Mouse (Mus musculus) frontal cortex, adult 2 months (tissue): ENCODE data around the gene Copz1. TPM values are rescaled to one million over a fixed set of nuclear protein-coding genes. Genes with fewer than 3 reads are reported as not detected.

Experiments
- DNase-seq, 2 experiments: peaks; one replicate each; pipeline ENCODE4 v3.0.0; 2022; ENCODE audit warnings: low spot score in 1 of 2; ENCODE audit errors: extremely low spot score in 1 of 2
- polyA plus RNA-seq: library from polyadenylated mRNA; depleted of rRNA; stranded (reverse); fragments of >200 nt; gene quantifications from 2 replicates; pipeline ENCODE4 v1.2.3, GENCODE M21; 2012

Gene Copz1
- polyA plus RNA-seq, 1 experiment = 141 TPM

- no peak for DNase-seq
Measured at GRCm38 (mm10) chr15:103290417-103290816, 17.9 kb downstream of the Copz1 start.

GRCm38 (mm10) chr15:103290843-103291242 is 18.3 kb downstream of the Copz1 start:
- DNase-seq = no peak

DNA sequence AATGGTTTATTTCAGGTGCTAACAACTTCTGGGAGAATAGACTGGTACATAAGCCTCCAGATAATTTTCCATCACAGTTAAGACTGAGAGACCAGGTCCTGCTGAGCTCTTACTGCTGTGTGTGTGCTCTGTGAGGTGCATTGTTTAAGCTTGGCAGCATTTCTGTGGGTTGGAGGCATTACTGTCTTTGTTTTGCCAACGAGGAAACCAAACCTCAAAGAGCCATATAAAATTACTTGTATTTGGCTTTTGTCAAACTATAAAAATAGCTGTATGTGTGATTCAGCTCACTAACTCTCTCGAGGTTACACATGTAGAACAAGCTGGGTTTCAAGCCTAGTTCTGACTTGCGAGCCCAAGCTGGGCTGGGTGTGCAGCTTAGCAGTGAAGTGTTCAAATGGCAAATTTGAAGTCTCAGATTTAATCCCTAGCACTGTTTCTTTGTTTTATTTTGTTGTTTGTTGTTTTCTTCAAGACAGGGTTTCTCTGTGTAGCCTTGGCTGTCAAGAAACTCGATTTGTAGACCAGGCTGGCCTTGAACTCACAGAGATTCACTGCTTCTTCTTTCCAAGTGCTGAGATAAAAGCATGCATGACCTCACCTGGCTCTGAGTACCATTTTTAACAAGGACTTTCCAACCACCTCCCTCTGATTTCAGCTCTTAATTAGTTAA is 20.3 kb downstream of the Copz1 start:
- no peak for DNase-seq

- DNase-seq = no peak
Measured at GRCm38 (mm10) chr15:103293375-103293774, 20.9 kb downstream of the Copz1 start.

DNA sequence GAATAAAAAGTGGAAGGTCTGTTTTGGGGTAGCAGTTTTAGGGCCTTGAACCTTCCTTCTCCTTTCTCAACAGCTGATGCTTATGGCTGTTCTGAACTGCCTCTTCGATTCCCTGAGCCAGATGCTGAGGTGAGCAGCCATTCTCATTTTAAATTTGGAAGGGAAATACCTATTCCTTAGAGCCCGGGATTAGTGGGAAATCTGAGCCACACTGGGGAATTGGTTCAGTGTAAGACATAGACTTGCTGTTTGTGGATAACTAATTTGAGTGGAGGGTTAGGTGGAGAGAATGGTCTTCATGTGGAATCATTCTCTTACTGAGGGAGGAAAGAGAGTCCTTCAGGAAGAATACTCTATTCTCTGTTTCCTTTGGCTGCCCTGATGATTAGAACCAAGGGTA is 22.1 kb downstream of the Copz1 start:
- DNase-seq = no peak

GRCm38 (mm10) chr15:103295851-103296250 is 23.3 kb downstream of the Copz1 start:
- DNase-seq = no peak

- no peak for DNase-seq
Measured at GRCm38 (mm10) chr15:103297313-103297712, 24.8 kb downstream of the Copz1 start.

DNA sequence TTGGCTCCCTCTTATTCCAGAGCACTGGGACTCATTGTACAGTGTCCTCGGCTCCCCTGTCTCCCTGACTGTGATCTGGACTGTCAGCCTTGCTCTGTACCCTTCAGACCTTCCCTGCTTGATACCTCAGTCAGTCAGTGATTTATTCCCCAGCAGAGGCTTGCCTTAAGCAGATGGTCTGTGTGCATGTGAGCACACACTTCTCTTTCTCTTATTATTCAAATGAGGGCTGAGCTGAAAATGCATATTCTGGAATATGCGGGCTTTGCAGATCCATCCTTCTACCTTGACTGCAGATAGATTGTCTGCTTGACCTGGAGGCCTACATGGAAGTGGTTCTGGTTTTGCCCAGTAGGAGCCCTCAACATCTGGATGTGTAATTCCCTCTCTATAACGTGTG is 25.5 kb downstream of the Copz1 start:
- DNase-seq = no peak

DNA sequence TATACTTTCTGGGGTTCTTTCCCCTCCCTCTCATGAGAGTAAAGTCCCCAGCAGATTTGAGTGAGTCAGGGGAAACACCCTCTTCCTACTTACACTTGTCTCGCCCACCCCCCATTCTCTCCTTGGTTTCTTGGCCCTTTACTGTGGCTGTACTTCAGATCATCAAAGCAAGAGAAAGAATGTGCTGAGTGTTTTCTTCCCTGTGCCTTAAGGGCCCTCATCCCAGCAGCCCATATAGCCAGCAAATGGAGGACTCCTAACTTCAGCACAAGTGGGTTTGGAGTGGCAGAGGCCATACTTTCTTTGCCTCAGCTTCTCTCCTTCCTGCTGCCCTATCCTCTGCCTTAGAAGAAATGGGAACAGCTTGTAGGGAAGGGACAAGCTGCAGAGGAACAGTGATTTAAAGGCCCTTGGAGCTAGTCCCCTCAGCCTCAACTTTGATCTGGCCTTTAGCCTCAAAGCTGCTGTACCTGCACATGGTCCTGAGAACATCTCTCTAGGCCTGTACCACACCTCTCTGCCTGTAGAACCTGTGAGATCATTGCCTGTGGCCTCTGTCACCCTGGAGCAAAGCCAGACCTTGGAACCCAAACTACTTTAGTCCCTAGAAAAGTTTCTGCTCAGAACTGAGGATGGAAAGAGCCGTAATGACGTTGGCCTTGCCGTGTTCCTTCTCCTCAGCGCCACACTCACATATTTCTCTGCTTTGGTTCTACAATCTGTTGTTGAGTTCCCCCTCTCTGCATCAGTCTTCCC is 26.5 kb downstream of the Copz1 start:
- no peak for DNase-seq

- no peak for DNase-seq
Measured at GRCm38 (mm10) chr15:103299644-103300043, 27.1 kb downstream of the Copz1 start.

DNA sequence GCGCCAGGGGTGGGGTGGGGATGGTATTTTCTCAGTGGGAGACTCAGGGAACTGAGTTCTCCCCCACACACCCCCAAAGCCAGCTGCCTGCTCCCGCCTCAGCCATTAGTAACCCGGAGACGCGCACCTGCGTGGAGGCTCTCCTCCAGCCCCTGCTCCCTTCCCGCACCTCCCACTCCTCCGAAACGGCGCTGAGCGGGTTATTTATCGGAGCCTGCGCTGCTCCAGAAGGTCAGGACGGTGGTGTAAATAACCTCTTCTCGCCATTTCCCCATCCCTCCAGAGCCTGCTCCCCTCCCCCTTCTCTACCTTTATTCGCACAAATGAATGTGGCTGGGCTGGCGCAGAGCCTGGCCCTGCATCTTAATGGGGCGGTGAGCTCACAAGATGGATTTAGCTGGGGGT is 27.6 kb downstream of the Copz1 start:
- peak in 1 of 2 experiments; percentile 70 for DNase-seq

DNA sequence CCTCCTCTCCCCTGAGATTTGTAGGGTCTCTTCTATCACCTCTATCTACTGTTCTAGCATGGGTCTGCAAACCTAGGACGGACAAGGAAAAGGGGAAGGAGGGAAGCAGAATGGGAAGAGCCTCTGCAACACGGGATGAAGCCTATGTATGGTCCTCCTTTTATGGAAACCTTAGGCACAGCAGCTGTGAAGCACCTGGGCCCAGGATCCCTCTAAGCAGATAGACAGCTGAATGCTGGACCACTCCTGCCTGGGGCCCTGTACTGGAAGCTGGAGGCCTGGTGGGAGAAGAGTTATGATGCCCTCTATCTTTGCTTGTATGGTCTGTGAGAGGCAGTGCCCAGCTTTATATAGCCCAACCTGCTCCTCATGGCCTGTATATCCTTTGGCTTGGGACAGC is 28.0 kb downstream of the Copz1 start:
- DNase-seq = no peak

DNA sequence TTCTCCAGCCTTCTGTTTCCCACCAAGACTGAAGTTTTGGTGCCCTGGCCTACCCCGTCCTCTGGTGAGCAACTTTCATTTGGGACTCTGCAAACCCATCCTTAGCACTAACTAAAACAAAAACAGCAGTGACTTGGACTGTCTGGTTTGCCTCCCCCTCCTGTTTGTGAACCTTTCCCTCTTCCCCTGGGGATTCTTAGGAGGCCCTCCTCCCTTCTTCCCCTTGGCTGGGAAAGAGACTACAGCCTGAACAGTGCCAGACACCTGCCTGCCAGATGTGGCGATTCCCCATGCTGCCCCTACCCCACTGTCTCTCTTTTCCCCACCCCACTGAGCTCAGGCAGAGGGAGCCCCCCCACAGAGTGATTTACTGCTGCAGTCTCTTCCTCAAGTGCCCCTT is 28.5 kb downstream of the Copz1 start:
- no peak for DNase-seq

DNA sequence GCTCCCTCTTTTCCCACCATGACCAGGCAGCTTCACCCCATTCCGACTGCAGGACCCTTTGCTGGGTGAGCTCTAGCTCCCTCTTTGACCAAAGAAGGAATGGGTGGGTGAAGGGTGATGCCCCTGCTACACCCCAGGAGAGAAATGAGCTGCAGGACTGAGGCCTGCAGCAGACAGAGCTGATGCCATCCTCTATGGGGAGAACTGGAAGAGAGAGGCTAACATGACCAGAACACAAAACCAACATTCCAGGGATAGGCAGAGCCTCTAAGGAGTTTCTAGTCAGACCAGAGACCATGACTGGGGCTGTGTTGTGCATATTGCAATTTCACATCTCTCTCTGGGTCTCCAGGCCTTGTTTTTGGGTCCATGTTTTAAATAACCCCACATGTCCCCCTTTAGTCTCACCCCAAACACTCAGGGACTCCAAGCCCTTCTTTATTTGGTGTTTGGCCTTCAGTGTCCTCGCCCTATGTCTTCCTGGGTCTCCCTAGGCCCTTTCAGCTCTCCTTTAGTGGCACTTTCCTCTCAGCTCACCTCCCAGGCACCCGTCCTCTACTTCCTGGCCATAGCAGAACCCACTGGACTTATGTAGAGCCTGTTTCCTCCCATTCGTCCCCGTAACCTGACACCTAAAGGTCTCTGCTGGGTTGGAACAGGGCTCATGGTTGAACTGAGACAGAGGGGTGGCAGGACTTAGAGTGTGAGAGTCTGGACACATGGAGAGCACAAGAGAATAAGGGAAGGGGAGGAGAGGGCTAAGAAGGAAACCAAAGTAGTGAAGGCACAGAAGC is 29.2 kb downstream of the Copz1 start:
- DNase-seq = no peak

- no peak for DNase-seq
Measured at GRCm38 (mm10) chr15:103302341-103303021, 30.0 kb downstream of the Copz1 start.

DNA sequence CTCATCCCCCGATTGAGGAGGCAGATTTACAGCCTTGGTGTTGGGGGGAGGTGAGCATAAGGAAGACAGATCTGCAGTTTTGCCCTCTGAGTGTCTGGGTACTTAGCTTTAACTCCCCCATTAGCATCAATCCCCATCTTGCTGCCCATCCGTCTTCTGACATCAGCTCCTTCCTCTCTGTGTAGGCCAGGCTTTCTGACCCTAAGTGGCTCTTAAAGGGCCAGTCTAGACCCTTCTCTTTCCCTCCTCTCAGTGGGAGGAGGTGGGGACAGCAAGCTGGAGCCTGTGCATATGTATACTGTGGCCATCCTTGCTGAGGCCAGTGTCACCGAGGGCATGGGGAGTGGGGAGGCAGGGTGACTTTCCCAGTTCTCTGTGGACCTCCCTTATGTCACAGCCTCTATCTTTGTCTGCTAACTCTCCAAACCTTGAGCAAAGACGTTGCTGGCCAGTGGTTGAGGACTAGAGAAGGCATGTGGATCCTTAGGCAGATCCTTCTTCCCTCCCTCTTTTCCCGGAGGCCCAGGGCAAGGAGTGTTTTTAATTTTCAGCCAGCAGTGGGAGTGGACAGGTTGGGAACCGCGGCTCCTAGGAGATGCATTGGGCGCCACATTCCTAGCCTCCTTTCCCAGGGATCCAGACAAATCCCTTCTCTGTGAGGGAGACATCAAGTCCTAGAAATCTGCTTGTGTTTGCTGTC is 31.6 kb downstream of the Copz1 start:
- DNase-seq = no peak

- DNase-seq = no peak
Measured at GRCm38 (mm10) chr15:103304616-103304969, 32.1 kb downstream of the Copz1 start.

DNA sequence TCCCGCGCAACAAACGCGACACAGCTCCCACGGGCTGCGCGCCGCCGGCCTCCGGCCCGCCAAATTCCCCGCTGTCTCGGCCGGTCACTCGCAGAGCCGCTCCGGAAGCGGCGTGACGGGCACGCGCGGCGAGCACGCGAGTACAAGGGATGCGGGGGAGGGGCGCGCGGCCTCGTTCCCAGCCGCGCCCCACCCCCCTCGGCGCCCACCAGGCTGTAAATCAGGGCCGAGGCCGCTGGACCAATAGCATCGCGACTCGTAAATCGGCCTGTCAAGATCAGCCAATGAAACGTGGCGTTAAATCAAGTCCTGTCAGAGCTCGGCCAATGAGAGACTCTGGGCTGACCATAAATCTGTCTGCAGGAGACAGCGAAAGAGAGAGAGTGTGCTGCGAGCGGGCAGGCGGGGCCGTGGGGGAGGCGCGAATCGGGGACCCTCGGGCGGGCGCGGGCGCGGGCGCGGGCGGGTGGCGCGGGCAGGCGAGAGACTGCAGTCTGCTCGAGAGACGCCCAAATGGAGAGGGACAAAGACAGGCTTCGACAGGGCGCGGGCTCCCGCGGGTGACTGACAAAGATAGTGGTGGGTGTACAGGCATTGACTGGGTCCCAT is 32.7 kb downstream of the Copz1 start:
- DNase-seq = peak; percentile 97 to 98

GRCm38 (mm10) chr15:103305792-103306645 is 33.5 kb downstream of the Copz1 start:
- no peak for DNase-seq
